Mouse (Mus musculus) MEL (cell line): Measurements from ENCODE around the gene Dll1. TPM values are rescaled to one million over a fixed set of nuclear protein-coding genes. Genes with fewer than 3 reads are reported as not detected.

Experiments used
- DNase-seq: peaks from one replicate; pipeline ENCODE4 v3.0.0; 2011; ENCODE audit warnings: low read depth, low spot score
- H3K27ac ChIP-seq: 2 replicates; pipeline ENCODE4 v1.5.1; 2012; ENCODE audit warnings: low read depth, mild to moderate bottlenecking, control low read depth, low read length, moderate library complexity; ENCODE audit not compliant: control insufficient read depth
- H3K27me3 ChIP-seq, 2 experiments: fragments of 150-350 bp in 1 of 2; sonication (generic) in 1 of 2; 2 replicates each; pipeline ENCODE4 v1.6.1; 2012; ENCODE audit warnings: low read length in 2 of 2, mild to moderate bottlenecking in 2 of 2, improper control_type of control experiment in 1 of 2, moderate library complexity in 1 of 2; ENCODE audit not compliant: insufficient read depth in 2 of 2, control insufficient read depth in 1 of 2
- H3K36me3 ChIP-seq, 2 experiments: 2 replicates each; pipeline ENCODE4 v1.6.1; 2012 to 2014; ENCODE audit warnings: low read length in 2 of 2, improper control_type of control experiment in 1 of 2, inconsistent platforms in 1 of 2, mild to moderate bottlenecking in 1 of 2; ENCODE audit not compliant: insufficient read depth in 2 of 2, control insufficient read depth in 1 of 2
- H3K4me1 ChIP-seq, 2 experiments: fragments of 150-350 bp in 1 of 2; sonication (generic) in 1 of 2; 2 replicates each; pipeline ENCODE4 v1.6.1; 2012; ENCODE audit warnings: low read length in 2 of 2, improper control_type of control experiment in 1 of 2, mild to moderate bottlenecking in 1 of 2; ENCODE audit not compliant: insufficient read depth in 2 of 2, control insufficient read depth in 1 of 2
- H3K4me3 ChIP-seq, 2 experiments: fragments of 150-350 bp in 1 of 2; sonication (generic) in 1 of 2; 2 replicates each; pipeline ENCODE4 v1.5.1; 2012; ENCODE audit warnings: low read depth in 2 of 2, low read length in 2 of 2, mild to moderate bottlenecking in 2 of 2, moderate library complexity in 2 of 2, control low read depth in 1 of 2, improper control_type of control experiment in 1 of 2; ENCODE audit not compliant: control insufficient read depth in 1 of 2, insufficient read depth in 1 of 2
- H3K79me2 ChIP-seq: 2 replicates; pipeline ENCODE4 v1.6.1; 2012; ENCODE audit warnings: mild to moderate bottlenecking, low read length, moderate library complexity; ENCODE audit not compliant: control insufficient read depth, poor library complexity, insufficient read depth
- H3K9ac ChIP-seq: 2 replicates; pipeline ENCODE4 v1.6.1; 2012; ENCODE audit warnings: low read depth, mild to moderate bottlenecking, control low read depth, low read length, moderate library complexity; ENCODE audit not compliant: control insufficient read depth, poor library complexity, severe bottlenecking
- H3K9me3 ChIP-seq: fragments of 150-350 bp; sonication (generic); replicated peaks from 2 replicates; pipeline ENCODE4 v1.6.1; 2012; ENCODE audit warnings: mild to moderate bottlenecking, low read length, improper control_type of control experiment, moderate library complexity; ENCODE audit not compliant: insufficient read depth
- CHD2 ChIP-seq: IDR thresholded peaks from 2 replicates; pipeline ENCODE4 v1.6.1; 2011; ENCODE audit warnings: low read length, improper control_type of control experiment
- MAX ChIP-seq: IDR thresholded peaks from 2 replicates; pipeline ENCODE4 v1.6.1; 2011; ENCODE audit warnings: low read length, improper control_type of control experiment
- MEF2A ChIP-seq: IDR thresholded peaks from 2 replicates; pipeline ENCODE4 v1.6.1; 2014; ENCODE audit warnings: low read depth, mild to moderate bottlenecking, inconsistent platforms, low read length, improper control_type of control experiment; ENCODE audit not compliant: poor library complexity, insufficient replicate concordance, severe bottlenecking; ENCODE audit errors: extremely low read depth
- MYB ChIP-seq: IDR thresholded peaks from 2 replicates; pipeline ENCODE4 v1.6.1; 2011; ENCODE audit warnings: mild to moderate bottlenecking, low read depth, low read length, improper control_type of control experiment
- NRF1 ChIP-seq: IDR thresholded peaks from 2 replicates; pipeline ENCODE4 v1.6.1; 2014; ENCODE audit warnings: low read depth, mild to moderate bottlenecking, inconsistent platforms, low read length, improper control_type of control experiment, moderate library complexity; ENCODE audit not compliant: poor library complexity, insufficient read depth, severe bottlenecking
- POLR2A ChIP-seq, 2 experiments: IDR thresholded peaks; 2 replicates each; pipeline ENCODE4 v1.6.1; 2011 to 2012; ENCODE audit warnings: low read length in 2 of 2, mild to moderate bottlenecking in 2 of 2, control low read depth in 1 of 2, improper control_type of control experiment in 1 of 2, low read depth in 1 of 2, moderate library complexity in 1 of 2; ENCODE audit not compliant: control insufficient read depth in 1 of 2, insufficient read depth in 1 of 2, poor library complexity in 1 of 2
- POLR2AphosphoS2 ChIP-seq: IDR thresholded peaks from 2 replicates; pipeline ENCODE4 v1.6.1; 2011; ENCODE audit warnings: low read length, improper control_type of control experiment
- POLR2AphosphoS5 ChIP-seq: IDR thresholded peaks from 2 replicates; pipeline ENCODE4 v1.6.1; 2012; ENCODE audit warnings: low read depth, borderline replicate concordance, mild to moderate bottlenecking, inconsistent platforms, low read length, moderate library complexity, mixed read lengths
- RAD21 ChIP-seq: IDR thresholded peaks from 2 replicates; pipeline ENCODE4 v1.6.1; 2011; ENCODE audit warnings: mild to moderate bottlenecking, low read depth, low read length, improper control_type of control experiment
- RCOR1 ChIP-seq: IDR thresholded peaks from 2 replicates; pipeline ENCODE4 v1.6.1; 2012; ENCODE audit warnings: low read depth, mild to moderate bottlenecking, inconsistent platforms, low read length, improper control_type of control experiment
- TBP ChIP-seq: IDR thresholded peaks from 2 replicates; pipeline ENCODE4 v1.8.0; 2011; ENCODE audit warnings: low read depth, low read length, improper control_type of control experiment
- TCF12 ChIP-seq: IDR thresholded peaks from 2 replicates; pipeline ENCODE4 v1.6.1; 2014; ENCODE audit warnings: low read depth, mild to moderate bottlenecking, inconsistent platforms, low read length, improper control_type of control experiment, moderate library complexity
- polyA plus RNA-seq, 2 experiments: library from polyadenylated mRNA; stranded (reverse) in 1 of 2; unstranded in 1 of 2; fragments of >175 nt in 1 of 2; fragments of >200 nt in 1 of 2; gene quantifications; 2 replicates each; pipeline versions ENCODE4 v1.2.1 to v1.2.4; 2012; ENCODE audit warnings: low replicate concordance in 2 of 2, low read depth in 1 of 2; ENCODE audit not compliant: insufficient read length in 2 of 2, insufficient read depth in 1 of 2, missing spikeins in 1 of 2
- total RNA-seq: library from RNA; depleted of rRNA; stranded (reverse); fragments of 300-350 nt; gene quantifications from 2 replicates; pipeline ENCODE4 v1.2.3, GENCODE M21; 2012

Dll1 gene
- total and polyA plus RNA-seq, 3 experiments = not detected

- H3K4me1 ChIP-seq = no peaks in the 10 kb centered on the region
- no peaks in the 10 kb centered on the region for H3K79me2 ChIP-seq
- DNase-seq = no peak
- H3K4me3 ChIP-seq = no peak overlapping the region
- no peaks in the 10 kb centered on the region for H3K36me3 ChIP-seq
- TF ChIP-seq MEF2A = no peak
- no peak for TF ChIP-seq RAD21
- H3K9me3 ChIP-seq = no peaks in the 10 kb centered on the region
- H3K27ac ChIP-seq = no peak overlapping the region
- 0 out of 4 replicates have a peak, but pooled peaks cover 0 to 2% of the 10 kb centered on the region in 2 experiments for H3K27me3 ChIP-seq
- no peak overlapping the region for H3K9ac ChIP-seq
These were observed 3.6 kb downstream of the Dll1 start for GRCm38 (mm10) chr17:15372931-15373652.

GRCm38 (mm10) chr17:15371967-15372835 is 4.5 kb downstream of the Dll1 start:
- Histone ChIP-seq H3K79me2 (no peaks in the 10 kb centered on the region), H3K36me3 (no peaks in the 10 kb centered on the region), H3K9ac (no peak overlapping the region), H3K9me3 (no peaks in the 10 kb centered on the region), H3K4me3 (no peak overlapping the region), H3K4me1 (no peaks in the 10 kb centered on the region), H3K27ac (no peak overlapping the region), H3K27me3 (0 out of 4 replicates have a peak, but pooled peaks cover 0 to 2% of the 10 kb centered on the region in 2 experiments)
- TF ChIP-seq MYB = no peak
- TF ChIP-seq MEF2A = no peak
- TF ChIP-seq POLR2AphosphoS5 = no peak
- TF ChIP-seq TCF12 = no peak
- TF ChIP-seq NRF1 = no peak
- TF ChIP-seq MAX = no peak
- no peak for TF ChIP-seq POLR2A (IDR thresholded peaks at IDR 0.05; ENCODE audit: control insufficient read depth in 1 of 2, insufficient read depth in 1 of 2, low read depth in 1 of 2, low read length in 2 of 2, poor library complexity in 1 of 2)
- TF ChIP-seq RCOR1 = no peak
- TF ChIP-seq TBP = no peak
- no peak for TF ChIP-seq CHD2
- no peak for TF ChIP-seq POLR2AphosphoS2
- DNase-seq = no peak
